Mouse (Mus musculus) cerebellum, adult 2 months (tissue): ENCODE measurements around the gene Tmem120a.

Source experiments
- CTCF ChIP-seq: fragments of 200-500 bp; IDR thresholded peaks from 2 replicates; pipeline ENCODE4 v1.5.1; 2011; ENCODE audit warnings: low read depth, mild to moderate bottlenecking, control low read depth, low read length, moderate library complexity, borderline replicate concordance; ENCODE audit not compliant: insufficient read depth
- POLR2A ChIP-seq: fragments of 200-500 bp; IDR thresholded peaks from 2 replicates; pipeline ENCODE4 v1.6.1; 2011; ENCODE audit warnings: low read length, control low read depth, borderline replicate concordance; ENCODE audit not compliant: insufficient read depth

DNA sequence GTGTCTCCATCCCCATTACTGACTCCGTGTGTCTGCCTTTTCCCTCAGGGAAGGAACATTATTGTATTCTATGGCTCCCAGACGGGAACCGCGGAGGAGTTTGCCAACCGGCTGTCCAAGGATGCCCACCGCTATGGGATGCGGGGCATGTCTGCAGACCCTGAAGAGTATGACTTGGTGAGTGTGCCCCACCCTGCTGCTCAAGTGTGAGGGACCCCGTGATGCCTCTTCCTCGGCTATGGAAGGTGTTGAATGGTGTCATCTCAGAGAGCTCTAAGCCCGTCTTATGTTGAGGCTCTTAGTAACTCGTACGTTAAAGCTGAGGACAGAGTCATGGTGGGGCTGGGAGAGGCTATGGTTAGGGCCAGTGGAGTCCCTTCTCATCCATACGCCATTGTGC lies 14.9 kb downstream of the Tmem120a start:
- TF ChIP-seq CTCF (no peak), POLR2A (no peak)
